Mouse (Mus musculus) right cerebral cortex, postnatal 10 days (tissue): ENCODE measurements around the gene Catspere2.
"Not testable (repeated sequence)": the region's sequence is repeated elsewhere in the genome, so short reads cannot be mapped to it uniquely, and the experiment has no call there.

Experiments used
- DNase-seq, 2 experiments: peaks; one replicate each; pipeline ENCODE4 v3.0.0; 2021; ENCODE audit warnings: low spot score in 2 of 2

Catspere2 gene

GRCm38 (mm10) chr1:177983024-177983450 lies at the start of gene Catspere2:
Catspere2 (plus strand) TSS chr1:177983423.
- peak; percentile 95 to 98 for DNase-seq

- not testable (repeated sequence) for DNase-seq
Observed at GRCm38 (mm10) chr1:177940422-177940977, 42.7 kb upstream of the Catspere2 start.

- DNase-seq, result no peak
Observed at GRCm38 (mm10) chr1:177981276-177981675, 1.9 kb upstream of the Catspere2 start.

GRCm38 (mm10) chr1:177983582-177983981 lies 359 bp downstream of the Catspere2 start:
- peak in 1 of 2 experiments; percentile 41 for DNase-seq

GRCm38 (mm10) chr1:177984206-177984605 lies 983 bp downstream of the Catspere2 start:
- peak; percentile 27 to 38 for DNase-seq

- not testable (repeated sequence) for DNase-seq
Observed at GRCm38 (mm10) chr1:177987476-177987875, 4.3 kb downstream of the Catspere2 start.

- DNase-seq, result peak in 1 of 2 experiments; percentile 20
Observed at GRCm38 (mm10) chr1:178072798-178073197, 89.6 kb downstream of the Catspere2 start.

GRCm38 (mm10) chr1:178097865-178098264 lies 114.6 kb downstream of the Catspere2 start:
- not testable (repeated sequence) for DNase-seq

GRCm38 (mm10) chr1:178108514-178108913 lies 125.3 kb downstream of the Catspere2 start:
- DNase-seq, result not testable (repeated sequence)

- DNase-seq, result not testable (repeated sequence)
Observed at GRCm38 (mm10) chr1:178122236-178122635, 139.0 kb downstream of the Catspere2 start.

- no peak for DNase-seq
Observed at GRCm38 (mm10) chr1:178134288-178134687, 151.1 kb downstream of the Catspere2 start.

GRCm38 (mm10) chr1:178146513-178146912 lies 163.3 kb downstream of the Catspere2 start:
- DNase-seq, result peak; percentile 30 to 41

- not testable (repeated sequence) for DNase-seq
Observed at GRCm38 (mm10) chr1:178146915-178147314, 163.7 kb downstream of the Catspere2 start.

- no peak for DNase-seq
Observed at GRCm38 (mm10) chr1:178182251-178182650, 199.0 kb downstream of the Catspere2 start.

- DNase-seq, result no peak
Observed at GRCm38 (mm10) chr1:178185591-178185990, 202.4 kb downstream of the Catspere2 start.

- peak; percentile 95 to 98 for DNase-seq
Observed at GRCm38 (mm10) chr1:178187216-178187791, 204.1 kb downstream of the Catspere2 start, which contains the start of gene Desi2. Desi2 (plus strand) TSS chr1:178187417.

GRCm38 (mm10) chr1:178187810-178188209 lies 204.6 kb downstream of the Catspere2 start:
- DNase-seq, result not testable (repeated sequence)

GRCm38 (mm10) chr1:178188386-178188785 lies 205.2 kb downstream of the Catspere2 start:
- DNase-seq, result peak in 1 of 2 experiments; percentile 25

GRCm38 (mm10) chr1:178205701-178206325 lies 222.6 kb downstream of the Catspere2 start:
- no peak for DNase-seq

- not testable (repeated sequence) for DNase-seq
Observed at GRCm38 (mm10) chr1:178207856-178208255, 224.6 kb downstream of the Catspere2 start.

- no peak for DNase-seq
Observed at GRCm38 (mm10) chr1:178209966-178210365, 226.7 kb downstream of the Catspere2 start.

GRCm38 (mm10) chr1:178217157-178217556 lies 233.9 kb downstream of the Catspere2 start:
- no peak for DNase-seq

GRCm38 (mm10) chr1:178218305-178218704 lies 235.1 kb downstream of the Catspere2 start:
- DNase-seq, result no peak
